Mouse (Mus musculus) midbrain, embryonic 10.5 days (tissue): ENCODE measurements around the gene Sde2. TPM values are rescaled to one million over a fixed set of nuclear protein-coding genes. Genes with fewer than 3 reads are reported as not detected.
"Not testable (repeated sequence)": the region's sequence is repeated elsewhere in the genome, so short reads cannot be mapped to it uniquely, and the experiment has no call there.

ENCODE experiments used
- DNase-seq: peaks from one replicate; pipeline ENCODE4 v3.0.0-alpha.2; 2017; ENCODE audit warnings: low spot score
- H3K27ac ChIP-seq: fragments of 300-500 bp; sonication (generic); replicated peaks from 2 replicates; pipeline ENCODE4 v1.5.1; 2016; ENCODE audit warnings: mild to moderate bottlenecking
- H3K27me3 ChIP-seq: fragments of 300-500 bp; sonication (generic); 2 replicates; pipeline ENCODE4 v1.6.1; 2016; ENCODE audit warnings: low read depth, mild to moderate bottlenecking; ENCODE audit not compliant: poor library complexity, severe bottlenecking
- H3K36me3 ChIP-seq: fragments of 300-500 bp; sonication (generic); 2 replicates; pipeline ENCODE4 v1.6.1; 2016; ENCODE audit warnings: mild to moderate bottlenecking, moderate library complexity
- H3K4me1 ChIP-seq: fragments of 300-500 bp; sonication (generic); 2 replicates; pipeline ENCODE4 v1.6.1; 2016
- H3K4me3 ChIP-seq: fragments of 300-500 bp; sonication (generic); 2 replicates; pipeline ENCODE4 v1.5.1; 2016; ENCODE audit warnings: mild to moderate bottlenecking, moderate library complexity
- H3K9me3 ChIP-seq: fragments of 300-500 bp; sonication (generic); replicated peaks from 2 replicates; pipeline ENCODE4 v1.6.1; 2016; ENCODE audit warnings: mild to moderate bottlenecking
- WGBS: fragments of 180-500 bp; shearing (Covaris S2); methylation state at CpG from one replicate; pipeline ENCODE4 v1.1.7; 2016; 5-methylcytosine and 5-hydroxymethylcytosine counted together
- polyA plus RNA-seq: library from polyadenylated mRNA; unstranded; fragments of >200 nt; fragmentation: Nextera tagmentation; extraction: Ambion mirVana; gene quantifications from 2 replicates; pipeline ENCODE4 v1.2.1, GENCODE M21; 2016

Sde2 gene
- polyA plus RNA-seq, 1 experiment from 2014 or later = 42.1 TPM

GRCm38 (mm10) chr1:180875126-180875525, 24.2 kb downstream of the Sde2 start:
- Histone ChIP-seq H3K4me1 (no peaks in the 10 kb centered on the region), H3K27me3 (no peaks in the 10 kb centered on the region), H3K36me3 (no peaks in the 10 kb centered on the region), H3K4me3 (no peak overlapping the region), H3K27ac (no peak overlapping the region), H3K9me3 (no peaks in the 10 kb centered on the region)
- no peak for DNase-seq
- 90% methylated on average over 9 of the region's 9 CpGs for WGBS

GRCm38 (mm10) chr1:180877466-180877865, 26.5 kb downstream of the Sde2 start:
- no peak overlapping the region for H3K27ac ChIP-seq
- no peaks in the 10 kb centered on the region for H3K36me3 ChIP-seq

GRCm38 (mm10) chr1:180881768-180882167, 30.8 kb downstream of the Sde2 start:
- Histone ChIP-seq H3K4me3 (no peak overlapping the region), H3K36me3 (no peaks in the 10 kb centered on the region), H3K27me3 (0 out of 2 replicates have a peak, but pooled peaks cover 2% of the 10 kb centered on the region), H3K4me1 (peaks cover 3% of the 10 kb centered on the region; the same call in 1 of the 2 replicates), H3K27ac (no peak overlapping the region), H3K9me3 (no peaks in the 10 kb centered on the region)
- no peak for DNase-seq
- 85% methylated on average over 3 of the region's 3 CpGs for WGBS

More at GRCm38 (mm10) chr1:180877466-180877865, 26.5 kb downstream of the Sde2 start:
- no peak for DNase-seq
- H3K4me1 ChIP-seq = no peaks in the 10 kb centered on the region
- no peak overlapping the region for H3K4me3 ChIP-seq
- WGBS = 73% methylated on average over 4 of the region's 4 CpGs
- H3K27me3 ChIP-seq = no peaks in the 10 kb centered on the region
- no peaks in the 10 kb centered on the region for H3K9me3 ChIP-seq

- H3K9me3 ChIP-seq = no peaks in the 10 kb centered on the region
- no peak overlapping the region for H3K4me3 ChIP-seq
- DNase-seq = no peak
- H3K27me3 ChIP-seq = peaks cover 16% of the 10 kb centered on the region
- no peaks in the 10 kb centered on the region for H3K36me3 ChIP-seq
- no peak overlapping the region for H3K27ac ChIP-seq
- peaks cover 12% of the 10 kb centered on the region for H3K4me1 ChIP-seq
- WGBS = 52% methylated on average over 7 of the region's 7 CpGs
These were observed 32.8 kb downstream of the Sde2 start for GRCm38 (mm10) chr1:180883731-180884130.

- 85% methylated on average over 9 of the region's 9 CpGs for WGBS
- no peak overlapping the region for H3K4me3 ChIP-seq
- no peaks in the 10 kb centered on the region for H3K9me3 ChIP-seq
- no peak for DNase-seq
- no peak overlapping the region for H3K27ac ChIP-seq
- H3K4me1 ChIP-seq = peaks cover 18% of the 10 kb centered on the region
- H3K27me3 ChIP-seq = peaks cover 23% of the 10 kb centered on the region
- no peaks in the 10 kb centered on the region for H3K36me3 ChIP-seq
These were observed 33.6 kb downstream of the Sde2 start for GRCm38 (mm10) chr1:180884484-180884883.

- no peak for DNase-seq
These were observed 37.7 kb downstream of the Sde2 start for GRCm38 (mm10) chr1:180888556-180889042.

GRCm38 (mm10) chr1:180889172-180889571, 38.2 kb downstream of the Sde2 start:
- no peak overlapping the region for H3K27ac ChIP-seq
- no peaks in the 10 kb centered on the region for H3K36me3 ChIP-seq
- H3K27me3 ChIP-seq = peaks cover 60% of the 10 kb centered on the region
- peaks cover 18% of the 10 kb centered on the region for H3K4me1 ChIP-seq
- no peak overlapping the region for H3K4me3 ChIP-seq
- DNase-seq = no peak
- no peaks in the 10 kb centered on the region for H3K9me3 ChIP-seq
- 30% methylated on average over 7 of the region's 7 CpGs for WGBS

More at GRCm38 (mm10) chr1:180888556-180889042, 37.7 kb downstream of the Sde2 start:
- H3K4me3 ChIP-seq = no peak overlapping the region
- H3K27me3 ChIP-seq = peaks cover 54% of the 10 kb centered on the region
- no peaks in the 10 kb centered on the region for H3K9me3 ChIP-seq
- H3K36me3 ChIP-seq = no peaks in the 10 kb centered on the region
- H3K27ac ChIP-seq = no peak overlapping the region; the same call in 1 of the 2 replicates
- 9% methylated on average over 13 of the region's 13 CpGs for WGBS
- H3K4me1 ChIP-seq = peaks cover 18% of the 10 kb centered on the region

GRCm38 (mm10) chr1:180889841-180890240, 38.9 kb downstream of the Sde2 start:
- no peak for DNase-seq
- 36% methylated on average over 6 of the region's 6 CpGs for WGBS
- Histone ChIP-seq H3K27ac (no peak overlapping the region), H3K27me3 (peaks cover 67% of the 10 kb centered on the region), H3K4me3 (no peak overlapping the region), H3K36me3 (no peaks in the 10 kb centered on the region), H3K9me3 (no peaks in the 10 kb centered on the region), H3K4me1 (peaks cover 24% of the 10 kb centered on the region)

GRCm38 (mm10) chr1:180892808-180893207, 41.9 kb downstream of the Sde2 start, which contains the start of gene Lefty2:
Lefty2 (plus strand) TSS chr1:180893108.
- no peak within 1 kb of the TSS for H3K4me3 ChIP-seq
- H3K4me1 ChIP-seq = peaks cover 24% of the 10 kb centered on the region
- H3K27me3 ChIP-seq = peaks cover 67% of the 10 kb centered on the region
- no peak for DNase-seq
- 65% methylated on average over 10 of the region's 10 CpGs for WGBS
- H3K36me3 ChIP-seq = no peaks in the 10 kb centered on the region
- no peaks in the 10 kb centered on the region for H3K9me3 ChIP-seq
- H3K27ac ChIP-seq = no peak within 1 kb of the TSS

- H3K9me3 ChIP-seq, H3K36me3 ChIP-seq, H3K4me1 ChIP-seq, H3K27ac ChIP-seq: not testable (repeated sequence)
- Histone ChIP-seq H3K27me3 (peaks cover 53% of the 10 kb centered on the region), H3K4me3 (peak overlapping the region; percentile 41)
- DNase-seq = peak; percentile 26
- WGBS = 5% methylated on average over 51 of the region's 51 CpGs
These were observed 43.4 kb downstream of the Sde2 start for GRCm38 (mm10) chr1:180894088-180894987.

- WGBS = under 1% methylated on average over 4 of the region's 4 CpGs
- DNase-seq = no peak
- Histone ChIP-seq H3K4me1 (peaks cover 19% of the 10 kb centered on the region), H3K27ac (no peak overlapping the region), H3K36me3 (peaks cover 7% of the 10 kb centered on the region), H3K27me3 (no peaks in the 10 kb centered on the region), H3K4me3 (no peak overlapping the region), H3K9me3 (no peaks in the 10 kb centered on the region)
These were observed 50.2 kb downstream of the Sde2 start for GRCm38 (mm10) chr1:180901107-180901506.

GRCm38 (mm10) chr1:180902915-180903314, 52.0 kb downstream of the Sde2 start:
- H3K36me3 ChIP-seq = peaks cover 25% of the 10 kb centered on the region
- WGBS = 29% methylated on average over 5 of the region's 5 CpGs
- no peak overlapping the region for H3K4me3 ChIP-seq
- peaks cover 26% of the 10 kb centered on the region for H3K4me1 ChIP-seq
- no peaks in the 10 kb centered on the region for H3K9me3 ChIP-seq
- H3K27me3 ChIP-seq = no peaks in the 10 kb centered on the region
- DNase-seq = no peak
- no peak overlapping the region for H3K27ac ChIP-seq

GRCm38 (mm10) chr1:180903666-180904038, 52.7 kb downstream of the Sde2 start:
- WGBS = 43% methylated on average over 10 of the region's 10 CpGs
- H3K4me1 ChIP-seq = peaks cover 26% of the 10 kb centered on the region
- no peaks in the 10 kb centered on the region for H3K9me3 ChIP-seq
- H3K27me3 ChIP-seq = no peaks in the 10 kb centered on the region
- DNase-seq = no peak
- H3K36me3 ChIP-seq = peaks cover 32% of the 10 kb centered on the region
- peak overlapping the region; percentile 96 for H3K4me3 ChIP-seq
- peak overlapping the region; percentile 95 for H3K27ac ChIP-seq
